Mouse (Mus musculus) embryonic facial prominence, embryonic 13.5 days (tissue): Measurements from ENCODE around the gene Map3k1. TPM values are rescaled to one million over a fixed set of nuclear protein-coding genes. Genes with fewer than 3 reads are reported as not detected.

Experiments
- ATAC-seq: fragments of 200-750 bp; cut with Nextera tagmentation; 2 replicates; pipeline ENCODE4 v1.8.0; 2017; ENCODE audit warnings: low read depth; ENCODE audit not compliant: insufficient number of reproducible peaks, insufficient read depth, low FRiP score, low TSS enrichment
- H3K27ac ChIP-seq: fragments of 300-500 bp; sonication (generic); 2 replicates; pipeline ENCODE4 v1.5.1; 2015; ENCODE audit warnings: moderate library complexity, mild to moderate bottlenecking, inconsistent platforms
- H3K27me3 ChIP-seq: fragments of 300-500 bp; sonication (generic); 2 replicates; pipeline ENCODE4 v1.6.1; 2015; ENCODE audit warnings: mild to moderate bottlenecking, inconsistent platforms
- H3K36me3 ChIP-seq: fragments of 300-500 bp; sonication (generic); 2 replicates; pipeline ENCODE4 v1.6.1; 2015; ENCODE audit warnings: mild to moderate bottlenecking, inconsistent platforms
- H3K4me1 ChIP-seq: fragments of 300-500 bp; sonication (generic); 2 replicates; pipeline ENCODE4 v1.6.1; 2015; ENCODE audit warnings: inconsistent platforms
- H3K4me2 ChIP-seq: fragments of 300-500 bp; sonication (generic); 2 replicates; pipeline ENCODE4 v1.6.1; 2015; ENCODE audit warnings: moderate library complexity, mild to moderate bottlenecking, inconsistent platforms
- H3K4me3 ChIP-seq: fragments of 300-500 bp; sonication (generic); 2 replicates; pipeline ENCODE4 v1.5.1; 2015; ENCODE audit warnings: mild to moderate bottlenecking, inconsistent platforms
- H3K9ac ChIP-seq: fragments of 300-500 bp; sonication (generic); 2 replicates; pipeline ENCODE4 v1.6.1; 2015; ENCODE audit warnings: mild to moderate bottlenecking, inconsistent platforms
- H3K9me3 ChIP-seq: fragments of 300-500 bp; sonication (generic); 2 replicates; pipeline ENCODE4 v1.6.1; 2016; ENCODE audit warnings: inconsistent platforms
- WGBS: fragments of 180-500 bp; shearing (Covaris S2); methylation state at CpG from one replicate; pipeline ENCODE4 v1.1.7; 2015; ENCODE audit warnings: mixed read lengths; 5-methylcytosine and 5-hydroxymethylcytosine counted together
- polyA plus RNA-seq: library from polyadenylated mRNA; unstranded; fragments of >200 nt; fragmentation: Nextera tagmentation; extraction: Ambion mirVana; gene quantifications from 2 replicates; pipeline ENCODE4 v1.2.1, GENCODE M21; 2015

Gene Map3k1
- polyA plus RNA-seq, 1 experiment from 2014 or later, result 16.1 TPM

DNA sequence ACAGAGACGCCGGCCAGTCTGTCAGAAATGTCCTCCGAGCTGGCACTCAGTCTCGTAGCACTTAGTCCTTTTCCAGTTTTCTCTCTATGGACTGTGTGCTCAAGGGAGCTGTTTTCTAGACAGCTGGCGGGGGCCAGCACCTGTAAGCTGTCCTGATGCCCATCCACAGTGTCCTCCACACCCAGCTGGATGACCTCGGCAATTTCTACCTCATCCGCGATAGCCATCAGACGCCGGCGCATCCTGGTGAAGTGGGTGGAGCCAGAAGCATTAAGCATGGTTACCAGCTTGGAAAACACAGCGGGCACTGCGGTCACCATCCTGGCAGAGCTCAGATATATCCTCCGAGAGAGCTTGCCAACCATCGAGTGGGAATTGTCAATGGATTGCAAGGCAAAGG is 52.9 kb downstream of the Map3k1 start:
- Histone ChIP-seq H3K4me2 (no peak overlapping the region), H3K27ac (no peak overlapping the region), H3K9me3 (no peaks in the 10 kb centered on the region), H3K9ac (no peak overlapping the region), H3K27me3 (no peaks in the 10 kb centered on the region), H3K4me1 (no peaks in the 10 kb centered on the region), H3K4me3 (no peak overlapping the region), H3K36me3 (peaks cover 93% of the 10 kb centered on the region)
- no peak for ATAC-seq
- 97% methylated on average over 15 of the region's 15 CpGs for WGBS

DNA sequence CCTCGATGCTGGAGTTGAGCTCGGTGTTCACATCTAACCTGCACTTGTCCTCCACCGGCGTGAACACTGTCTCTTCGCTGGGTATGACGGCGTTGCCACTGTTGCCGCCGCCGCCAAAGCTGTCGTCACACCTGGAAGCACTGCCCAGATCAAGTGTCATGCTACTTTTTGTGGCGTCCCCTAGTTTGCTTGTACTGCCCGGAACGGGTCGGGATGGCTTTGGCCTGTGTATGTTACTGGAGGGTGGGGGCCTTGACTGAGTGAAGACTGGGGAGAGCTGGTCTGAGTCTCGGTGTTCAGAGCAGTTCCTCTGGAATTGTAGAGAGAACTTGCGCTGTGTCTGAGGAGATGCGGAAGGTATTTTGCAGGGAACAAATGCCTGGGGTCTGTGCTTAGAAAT is 53.4 kb downstream of the Map3k1 start:
- Histone ChIP-seq H3K4me3 (no peak overlapping the region), H3K27me3 (no peaks in the 10 kb centered on the region), H3K4me2 (no peak overlapping the region), H3K9me3 (no peaks in the 10 kb centered on the region), H3K27ac (no peak overlapping the region), H3K9ac (no peak overlapping the region), H3K4me1 (no peaks in the 10 kb centered on the region), H3K36me3 (peaks cover 93% of the 10 kb centered on the region)
- 96% methylated on average over 18 of the region's 18 CpGs for whole genome bisulfite sequencing
- no peak for ATAC-seq

DNA sequence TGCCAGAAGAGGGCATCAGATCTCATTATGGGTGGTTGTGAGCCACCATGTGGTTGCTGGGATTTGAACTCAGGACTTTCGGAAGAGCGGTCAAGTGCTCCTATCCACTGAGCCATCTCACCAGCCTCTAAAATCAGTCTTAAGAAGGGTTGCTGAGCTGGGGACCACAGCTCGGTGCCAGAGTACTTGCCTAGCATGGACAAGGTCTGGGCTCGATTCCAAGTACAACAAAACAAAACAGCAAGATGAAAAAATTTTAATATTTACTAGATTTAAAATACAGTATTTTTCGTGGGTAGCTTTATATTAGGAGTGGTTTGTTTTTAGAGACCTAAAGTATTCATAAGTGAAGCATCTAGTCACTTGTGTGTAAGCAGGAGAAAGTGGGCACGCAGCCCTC is 55.5 kb downstream of the Map3k1 start:
- Histone ChIP-seq H3K27ac (no peak overlapping the region), H3K4me2 (no peak overlapping the region), H3K4me3 (no peak overlapping the region), H3K9me3 (no peaks in the 10 kb centered on the region), H3K9ac (no peak overlapping the region), H3K36me3 (peaks cover 95% of the 10 kb centered on the region), H3K27me3 (no peaks in the 10 kb centered on the region), H3K4me1 (no peaks in the 10 kb centered on the region)
- ATAC-seq, result no peak
- WGBS, result 90% methylated on average over 6 of the region's 6 CpGs

DNA sequence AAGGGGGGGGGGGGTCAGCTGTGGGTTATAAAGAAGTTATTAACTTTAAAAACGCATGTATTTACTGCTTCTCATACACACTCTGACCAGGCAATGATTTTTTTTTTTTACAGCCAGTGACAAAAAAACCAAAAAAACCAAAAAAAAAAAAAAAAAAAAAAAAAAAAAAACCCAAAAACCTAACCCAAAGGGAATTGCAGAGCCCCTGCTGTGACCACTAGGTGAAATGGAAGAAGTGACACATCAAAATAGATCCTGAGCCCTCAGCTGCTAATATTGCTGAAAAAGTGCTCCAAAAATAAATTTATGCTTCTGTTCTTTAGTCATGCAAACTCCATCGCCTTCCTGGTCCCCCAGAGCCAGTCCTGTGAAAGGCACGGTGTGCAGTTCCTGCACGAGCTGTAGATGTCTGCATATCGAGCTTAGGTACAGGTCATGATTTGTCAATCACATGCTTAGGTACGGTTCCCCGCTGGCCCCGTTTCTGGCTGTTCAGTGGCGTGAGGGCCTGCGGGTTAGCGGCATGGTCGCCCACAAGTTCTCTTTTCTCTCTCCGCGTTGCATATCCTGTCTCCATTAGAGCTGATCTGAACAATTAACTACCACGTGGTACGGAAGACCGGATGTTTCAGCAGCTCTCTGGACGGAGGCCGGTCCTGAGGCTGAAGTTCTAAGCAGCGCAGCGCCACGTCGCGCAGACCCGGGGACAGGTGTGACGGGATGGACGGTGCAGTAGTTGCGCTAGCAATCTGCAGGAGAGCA is 60.3 kb downstream of the Map3k1 start:
- H3K4me2 ChIP-seq, result no peak overlapping the region
- ATAC-seq, result no peak
- WGBS, result 93% methylated on average over 28 of the region's 28 CpGs
- H3K9ac ChIP-seq, result no peak overlapping the region
- H3K27me3 ChIP-seq, result no peaks in the 10 kb centered on the region
- no peaks in the 10 kb centered on the region for H3K9me3 ChIP-seq
- H3K36me3 ChIP-seq, result peaks cover 53% of the 10 kb centered on the region
- H3K27ac ChIP-seq, result no peak overlapping the region
- no peaks in the 10 kb centered on the region for H3K4me1 ChIP-seq
- no peak overlapping the region for H3K4me3 ChIP-seq

DNA sequence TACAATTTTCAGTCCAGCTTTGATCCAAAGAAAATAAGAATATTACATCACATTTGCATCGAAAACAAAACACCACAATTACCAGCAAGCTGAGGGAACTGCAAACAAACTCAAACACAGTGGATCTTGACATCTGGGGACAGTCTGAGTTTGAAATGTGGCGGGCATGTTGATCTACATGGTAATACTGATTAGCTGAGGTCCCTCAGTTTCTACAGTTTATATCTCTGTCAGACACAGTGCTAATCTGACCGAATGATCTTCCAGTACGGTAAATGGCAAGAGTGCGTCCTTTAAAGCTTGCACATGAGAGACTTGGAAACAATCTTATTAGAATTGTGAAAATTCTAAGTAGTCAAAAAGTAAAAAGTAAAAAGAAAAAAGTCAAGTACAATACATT is 62.0 kb downstream of the Map3k1 start:
- Histone ChIP-seq H3K9ac (no peak overlapping the region), H3K27me3 (no peaks in the 10 kb centered on the region), H3K4me1 (no peaks in the 10 kb centered on the region), H3K36me3 (peaks cover 37% of the 10 kb centered on the region), H3K9me3 (no peaks in the 10 kb centered on the region), H3K4me2 (no peak overlapping the region), H3K27ac (no peak overlapping the region), H3K4me3 (no peak overlapping the region)
- WGBS, result 86% methylated on average over 5 of the region's 5 CpGs
- ATAC-seq, result no peak

DNA sequence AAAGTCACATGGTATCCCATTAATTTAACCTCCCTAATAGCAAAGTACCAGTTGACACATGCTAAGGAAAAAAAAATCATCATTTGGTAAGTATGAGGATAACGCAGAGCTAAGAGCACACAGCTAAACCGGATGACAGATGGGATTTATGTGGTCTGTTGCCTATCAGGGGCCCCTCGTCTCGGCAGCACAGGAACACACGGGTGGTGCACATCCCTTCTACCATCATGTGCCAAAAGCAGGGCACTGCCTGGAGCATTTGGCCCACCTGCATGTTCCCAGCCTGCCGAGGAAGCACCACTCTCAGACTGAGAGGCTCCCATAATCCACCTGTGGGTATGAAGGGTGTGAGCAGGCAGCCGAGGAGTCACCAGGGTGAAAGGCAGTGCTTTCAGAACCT is 63.6 kb downstream of the Map3k1 start:
- Histone ChIP-seq H3K4me3 (no peak overlapping the region), H3K4me2 (no peak overlapping the region), H3K4me1 (no peaks in the 10 kb centered on the region), H3K9me3 (no peaks in the 10 kb centered on the region), H3K36me3 (peaks cover 23% of the 10 kb centered on the region), H3K27me3 (no peaks in the 10 kb centered on the region), H3K9ac (no peak overlapping the region), H3K27ac (no peak overlapping the region)
- 73% methylated on average over 7 of the region's 7 CpGs for WGBS
- ATAC-seq, result no peak

DNA sequence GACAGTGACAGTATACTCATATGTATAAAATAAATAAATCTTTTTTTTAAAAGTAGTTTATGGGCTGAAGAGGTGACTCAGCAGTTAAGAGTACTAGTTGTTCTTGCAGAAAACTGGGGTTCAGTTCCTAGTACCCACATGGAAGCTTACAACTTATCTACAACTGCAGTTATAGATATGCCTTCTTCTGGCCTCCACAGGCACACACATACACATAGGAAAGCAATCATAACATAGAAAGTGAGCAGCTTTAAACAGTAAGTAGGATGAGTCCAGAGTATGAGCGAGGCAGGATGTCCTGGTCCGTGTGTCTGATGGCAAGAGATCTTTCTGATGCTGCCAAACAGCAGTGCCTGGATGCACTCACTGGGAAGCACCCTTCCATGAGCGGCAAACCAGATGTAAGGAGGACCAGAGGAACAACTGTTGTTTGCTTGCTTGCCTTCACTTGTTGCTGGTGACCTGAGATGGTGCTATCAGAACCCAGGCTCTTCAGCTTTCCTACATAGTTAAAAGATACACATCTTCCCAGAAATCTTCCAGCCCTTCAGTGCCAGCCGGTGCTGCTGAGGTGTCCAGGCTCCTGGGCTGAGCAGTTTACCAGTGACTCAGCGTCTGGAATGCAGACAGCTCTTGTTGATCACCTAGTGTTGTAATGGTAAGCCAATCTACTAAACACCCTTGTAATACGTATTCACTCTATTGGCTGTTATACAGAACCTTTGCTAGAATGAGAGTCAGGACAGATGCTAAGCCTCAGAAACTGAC is 64.4 kb downstream of the Map3k1 start:
- H3K27me3 ChIP-seq, result no peaks in the 10 kb centered on the region
- no peak overlapping the region for H3K4me2 ChIP-seq
- no peaks in the 10 kb centered on the region for H3K4me1 ChIP-seq
- no peak overlapping the region for H3K9ac ChIP-seq
- ATAC-seq, result no peak
- H3K27ac ChIP-seq, result no peak overlapping the region
- no peaks in the 10 kb centered on the region for H3K9me3 ChIP-seq
- H3K4me3 ChIP-seq, result no peak overlapping the region
- WGBS, result 77% methylated on average over 6 of the region's 6 CpGs
- peaks cover 15% of the 10 kb centered on the region for H3K36me3 ChIP-seq

DNA sequence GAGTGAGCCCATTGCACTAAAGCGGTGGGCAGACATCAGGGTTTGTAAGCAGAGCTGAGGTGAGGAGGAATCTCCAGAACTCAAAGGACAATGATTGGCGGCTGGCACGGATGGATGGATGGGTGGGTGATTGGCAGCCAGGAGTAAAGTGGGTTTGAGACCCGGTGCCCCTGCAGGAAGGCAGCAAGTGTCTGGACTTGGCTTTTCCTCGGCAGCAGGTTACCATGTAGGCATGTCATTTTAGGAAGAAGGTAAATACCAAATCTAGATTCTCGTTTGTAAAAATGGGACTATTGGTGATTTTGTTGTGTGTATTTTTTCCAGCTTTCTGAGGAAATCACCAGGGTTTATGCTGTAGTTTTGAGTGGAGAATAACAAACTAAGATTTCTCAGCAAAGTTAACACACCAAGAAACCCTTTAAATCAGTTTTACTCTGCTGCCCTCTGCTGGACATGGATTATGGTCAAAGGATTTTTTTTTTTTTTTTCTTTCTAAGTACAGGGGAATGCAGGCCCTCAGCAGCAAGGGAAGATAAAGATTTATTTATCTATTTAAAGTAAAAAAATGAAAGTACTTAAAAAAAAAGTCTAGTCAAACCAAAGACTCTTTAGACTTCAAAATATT is 66.7 kb downstream of the Map3k1 start:
- no peaks in the 10 kb centered on the region for H3K4me1 ChIP-seq
- 69% methylated on average over 6 of the region's 6 CpGs for WGBS
- no peak overlapping the region for H3K27ac ChIP-seq
- no peak for ATAC-seq
- no peak overlapping the region for H3K9ac ChIP-seq
- H3K27me3 ChIP-seq, result no peaks in the 10 kb centered on the region
- H3K4me2 ChIP-seq, result no peak overlapping the region
- H3K9me3 ChIP-seq, result no peaks in the 10 kb centered on the region
- H3K36me3 ChIP-seq, result no peaks in the 10 kb centered on the region
- no peak overlapping the region for H3K4me3 ChIP-seq

DNA sequence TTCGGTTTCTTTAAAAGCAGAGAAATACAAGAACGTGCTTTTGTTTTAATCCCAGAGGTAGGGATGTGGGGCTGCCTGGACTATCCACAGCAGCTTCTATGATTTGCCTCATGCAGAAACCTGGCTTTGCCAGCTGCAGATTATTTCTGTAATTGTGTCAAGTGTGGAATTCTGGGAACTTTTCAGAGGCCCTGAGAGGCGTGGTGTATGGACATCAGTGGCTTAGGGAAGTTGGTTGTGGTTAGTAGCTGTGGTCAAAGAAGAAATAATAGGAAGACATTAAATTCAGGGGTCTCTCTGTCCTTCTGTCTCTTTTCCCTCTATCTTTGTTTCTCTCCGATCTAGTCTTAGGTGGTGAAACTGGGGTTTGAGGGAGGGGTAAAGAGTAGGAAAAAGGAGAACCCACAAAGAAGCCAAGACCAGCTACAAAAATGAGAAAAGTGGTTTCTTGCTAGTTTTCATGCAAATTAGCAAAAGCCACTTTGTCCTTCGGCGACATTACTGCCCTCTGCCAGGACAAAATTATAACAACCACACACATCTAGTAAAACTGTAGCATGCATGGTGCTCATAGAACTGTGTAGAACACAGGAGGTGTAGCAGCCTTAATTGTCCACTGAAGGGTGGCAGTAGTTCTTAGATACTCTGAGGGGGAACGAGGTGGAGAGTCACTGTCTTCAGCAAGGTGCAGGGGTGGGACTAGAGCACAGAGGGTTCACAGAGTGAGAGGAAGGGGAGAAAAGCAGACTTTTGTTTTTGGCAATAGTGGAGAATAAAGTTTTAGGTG is 67.4 kb downstream of the Map3k1 start:
- Histone ChIP-seq H3K27ac (no peak overlapping the region), H3K4me1 (no peaks in the 10 kb centered on the region), H3K9ac (no peak overlapping the region), H3K9me3 (no peaks in the 10 kb centered on the region), H3K4me3 (no peak overlapping the region), H3K36me3 (no peaks in the 10 kb centered on the region), H3K4me2 (no peak overlapping the region), H3K27me3 (no peaks in the 10 kb centered on the region)
- WGBS, result 77% methylated on average over 7 of the region's 7 CpGs
- no peak for ATAC-seq

DNA sequence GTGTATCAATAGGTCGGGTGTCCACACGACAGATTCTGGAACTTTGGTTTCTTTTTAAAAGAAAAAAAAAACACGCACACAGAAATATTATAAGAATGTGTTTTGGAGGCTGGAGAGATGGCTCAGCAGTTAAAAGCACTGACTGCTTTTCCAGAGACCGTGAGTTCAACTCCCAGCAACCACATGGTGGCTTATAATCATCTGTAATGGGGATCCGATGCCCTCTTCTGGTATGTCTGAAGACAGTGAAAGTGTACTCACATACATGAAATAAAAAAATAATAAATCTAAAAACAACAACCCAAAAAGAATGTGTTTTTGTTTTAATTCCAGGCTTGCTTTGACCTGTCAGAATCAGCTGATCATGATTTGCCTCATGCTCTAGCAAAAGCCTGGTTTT is 81.9 kb downstream of the Map3k1 start:
- Histone ChIP-seq H3K27ac (no peak overlapping the region), H3K27me3 (no peaks in the 10 kb centered on the region), H3K4me3 (no peak overlapping the region), H3K9ac (no peak overlapping the region), H3K4me2 (no peak overlapping the region), H3K36me3 (no peaks in the 10 kb centered on the region), H3K9me3 (peaks cover 9% of the 10 kb centered on the region), H3K4me1 (0 out of 2 replicates have a peak, but pooled peaks cover 8% of the 10 kb centered on the region)
- ATAC-seq, result no peak
- WGBS, result 92% methylated on average over 5 of the region's 5 CpGs
